Mouse (Mus musculus) c-Kit-positive CD71-negative TER-119-negative erythroid progenitor cells, embryonic 14.5 days (primary cell): ENCODE measurements at regions not wholly inside any gene's neighbourhood (a gene's known extent, or its start where the extent isn't known, plus 50 kb on each side); places are given as distances from the start of the nearest gene placed in this dataset.
A peak's percentile ranks its signal among the peaks of the same experiment; 100 is the strongest.

Source experiments
- DNase-seq: peaks from one replicate; pipeline ENCODE4 v3.0.0-alpha.2; 2013; ENCODE audit warnings: low read depth

DNA sequence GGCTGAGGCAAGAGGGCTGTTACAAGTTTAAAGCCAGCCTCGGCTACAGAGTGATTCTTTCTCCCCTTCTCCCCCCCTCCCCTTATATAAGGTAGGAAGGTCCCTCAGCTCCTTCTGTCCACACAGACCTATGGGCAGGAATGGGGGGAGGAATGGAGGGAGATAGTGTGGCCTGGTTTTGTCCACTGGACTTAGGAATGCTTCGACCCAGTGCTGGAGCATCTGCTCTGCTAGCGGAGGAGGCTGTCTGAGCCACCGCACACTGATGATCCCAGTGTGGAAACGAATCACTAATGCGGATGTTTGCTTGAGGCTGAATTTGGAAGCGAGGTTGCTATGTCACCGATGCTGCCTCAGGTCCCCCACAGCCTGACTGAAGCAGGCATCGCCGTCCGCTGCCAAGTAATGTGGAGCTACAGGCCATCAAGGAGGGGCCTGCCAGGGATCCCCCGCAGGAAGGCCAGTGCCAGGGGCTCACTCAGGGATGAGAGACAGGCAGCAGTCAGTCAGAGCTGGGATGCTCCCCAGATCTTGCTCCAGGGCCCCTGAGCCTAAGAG, 67.1 kb upstream of the Ctnnb1 start:
- DNase-seq = no peak

GRCm38 (mm10) chr9:120864410-120864809, 64.6 kb upstream of the Ctnnb1 start:
- DNase-seq = no peak

DNA sequence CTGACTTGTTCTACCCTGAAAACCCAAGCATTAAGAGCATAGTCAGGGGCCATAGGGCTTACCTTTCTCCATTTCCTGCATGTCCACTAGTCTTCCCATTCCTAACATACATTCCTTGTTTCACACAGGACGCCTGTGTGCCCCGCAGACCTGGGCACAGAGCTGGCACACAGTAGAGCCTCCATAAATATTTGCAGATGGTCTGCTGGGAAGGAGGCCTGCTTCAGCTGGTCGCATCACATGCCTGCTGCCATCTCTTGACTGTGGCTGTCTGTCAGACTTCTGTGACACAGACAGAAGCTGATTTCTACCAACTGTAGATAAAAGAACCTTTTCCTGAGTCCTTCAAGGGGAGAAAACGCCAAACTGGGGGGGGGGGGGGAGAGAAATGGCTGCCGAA, 62.8 kb upstream of the Ctnnb1 start:
- DNase-seq = no peak

GRCm38 (mm10) chr9:120866709-120867108, 62.3 kb upstream of the Ctnnb1 start:
- peak; percentile 48 for DNase-seq

- DNase-seq = no peak
These were observed 61.2 kb upstream of the Ctnnb1 start for GRCm38 (mm10) chr9:120867861-120868260.

DNA sequence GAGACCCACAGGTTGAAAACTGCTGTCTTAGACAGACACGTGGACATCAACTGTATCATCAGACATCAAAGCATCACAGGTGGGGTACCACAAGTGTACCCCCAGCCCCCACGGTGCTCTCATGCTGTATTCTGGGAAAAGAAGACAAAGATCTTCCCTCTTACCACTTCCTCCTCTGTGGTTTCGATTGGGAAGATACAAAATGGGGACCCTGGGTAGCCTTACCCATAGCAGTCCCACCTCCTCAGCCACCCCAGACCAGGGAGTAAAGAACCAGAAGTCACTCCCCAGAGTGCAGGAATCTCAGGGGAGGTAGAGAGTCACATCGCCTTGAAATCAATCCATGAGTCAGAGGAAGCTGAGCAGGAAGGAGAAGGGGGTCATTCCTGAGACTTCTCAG, 60.7 kb upstream of the Ctnnb1 start:
- DNase-seq = no peak

- no peak for DNase-seq
These were observed 59.5 kb upstream of the Ctnnb1 start for GRCm38 (mm10) chr9:120869432-120870081.

DNA sequence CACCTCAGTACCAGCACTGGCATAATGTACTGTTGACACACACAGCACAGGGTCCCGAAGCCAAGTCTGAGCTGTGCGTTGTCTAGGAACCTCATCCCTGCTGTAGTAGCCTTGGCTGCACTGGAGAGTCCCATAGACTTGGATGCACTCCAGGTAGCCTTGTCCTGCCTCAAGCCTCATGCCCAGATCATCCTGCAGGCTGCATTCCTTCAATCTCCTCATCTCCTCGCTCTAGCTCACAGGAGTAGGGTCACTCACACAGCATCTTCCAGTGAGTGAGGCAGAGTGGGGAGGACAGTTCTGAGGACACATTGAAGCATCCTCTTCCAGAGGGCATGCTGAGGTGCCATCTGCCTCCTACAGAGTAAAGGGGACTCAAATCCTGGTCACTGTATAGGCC, 55.7 kb upstream of the Ctnnb1 start:
- DNase-seq = no peak

GRCm38 (mm10) chr9:120874416-120874976, 54.5 kb upstream of the Ctnnb1 start:
- no peak for DNase-seq

DNA sequence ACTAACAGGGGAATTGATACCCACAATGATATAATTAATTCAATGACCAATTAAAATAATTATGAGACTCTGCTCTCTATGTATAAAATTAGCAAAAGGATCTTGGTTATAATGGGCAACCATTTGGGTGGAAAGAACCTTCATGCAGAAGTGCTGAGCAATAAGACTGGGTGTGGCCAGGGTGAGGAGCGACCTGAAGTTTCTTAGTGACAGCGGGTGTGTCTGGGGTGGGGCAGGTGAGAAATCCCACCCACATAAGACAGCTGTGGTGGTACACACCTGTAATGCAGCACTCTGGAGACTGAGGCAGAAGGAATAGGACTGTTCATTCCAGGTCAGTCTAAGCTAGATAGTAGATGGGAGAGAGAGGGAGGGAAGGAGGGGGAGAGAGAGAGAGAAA, 51.9 kb upstream of the Ctnnb1 start:
- no peak for DNase-seq
